Mouse (Mus musculus) liver, postnatal 0 days (tissue): Measurements from ENCODE around the gene Mrfap1.

Experiments used
- CTCF ChIP-seq: sonication (generic); IDR thresholded peaks from 2 replicates; pipeline ENCODE4 v1.5.1; 2016; ENCODE audit warnings: antibody characterized with exemption, low read depth
- EP300 ChIP-seq: IDR thresholded peaks from 2 replicates; pipeline ENCODE4 v1.6.1; 2016; ENCODE audit warnings: antibody characterized with exemption, low read depth, mild to moderate bottlenecking

- TF ChIP-seq EP300: no peak
- TF ChIP-seq CTCF: no peak
These were observed 17.7 kb downstream of the Mrfap1 start for GRCm38 (mm10) chr5:36778901-36779300.
